Mouse (Mus musculus): ENCODE measurements around the gene Glis1. TPM values are rescaled to one million over a fixed set of nuclear protein-coding genes. Genes with fewer than 3 reads are reported as not detected.
A peak's percentile ranks its signal among the peaks of the same experiment; 100 is the strongest.

Glis1 gene
- total RNA-seq, 2 experiments from 2014 or later: 0.38 to 0.53 TPM

DNA sequence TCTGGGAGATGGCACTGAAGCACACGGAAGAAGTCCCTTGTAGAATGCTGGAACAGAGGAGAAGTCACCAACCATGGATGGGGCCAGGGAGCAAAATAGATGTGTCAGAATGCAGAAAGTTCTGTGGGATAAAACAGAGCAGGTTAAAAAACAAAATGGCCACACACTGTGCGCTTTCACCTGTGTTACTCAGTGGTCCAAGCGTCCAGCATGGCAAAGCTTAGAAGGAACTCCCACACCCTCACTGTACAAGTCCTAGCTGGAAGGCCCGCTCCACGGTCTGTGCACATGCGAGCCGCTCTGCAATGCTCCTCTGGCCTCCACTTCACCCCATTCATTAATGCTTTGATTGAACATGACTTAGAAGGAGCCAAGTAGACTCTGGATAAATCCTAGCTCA lies 81.2 kb downstream of the Glis1 start:
- DNase-seq (ENCODE audit: low spot score): no peak

DNA sequence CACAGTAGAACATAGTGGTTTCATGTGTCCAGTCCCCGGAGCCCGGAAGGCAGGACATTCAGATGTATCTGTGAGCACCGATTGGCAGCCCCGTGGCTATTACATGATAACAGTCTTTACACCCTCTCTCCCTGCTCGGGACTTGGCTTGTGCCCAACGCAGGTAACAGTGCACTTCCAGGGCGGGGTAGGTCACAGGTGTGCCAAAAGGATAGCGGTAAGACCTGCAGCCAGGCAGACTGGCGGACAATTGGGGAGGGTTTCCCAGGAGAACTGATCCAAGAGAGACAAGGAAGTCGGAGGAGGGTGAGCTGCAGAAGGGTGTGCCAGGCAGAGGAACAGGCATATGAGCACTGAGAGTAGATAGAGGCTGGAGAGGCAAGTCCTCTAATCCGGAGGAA lies 84.4 kb downstream of the Glis1 start:
- no peak for DNase-seq (ENCODE audit: low spot score)

DNA sequence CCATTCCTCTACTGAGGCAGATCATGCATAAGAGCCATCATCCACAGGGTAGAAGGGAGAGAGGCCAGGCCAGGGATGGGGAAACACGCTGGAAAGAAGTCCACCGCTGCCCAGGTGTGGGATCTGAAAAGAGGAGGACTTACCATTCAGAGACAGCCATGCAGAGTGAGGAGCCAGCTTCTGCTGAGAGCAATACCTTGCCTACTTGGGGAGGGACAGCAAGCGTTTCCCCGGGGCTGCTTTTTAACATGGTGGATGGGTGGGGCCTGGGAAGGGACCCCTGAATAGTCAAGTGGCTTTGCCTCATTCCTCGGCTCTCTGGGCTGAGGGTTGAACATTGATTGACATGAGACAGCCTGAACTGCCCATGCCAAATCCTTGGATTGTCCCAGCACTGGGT lies 85.7 kb downstream of the Glis1 start:
- no peak for DNase-seq (ENCODE audit: low spot score)

DNA sequence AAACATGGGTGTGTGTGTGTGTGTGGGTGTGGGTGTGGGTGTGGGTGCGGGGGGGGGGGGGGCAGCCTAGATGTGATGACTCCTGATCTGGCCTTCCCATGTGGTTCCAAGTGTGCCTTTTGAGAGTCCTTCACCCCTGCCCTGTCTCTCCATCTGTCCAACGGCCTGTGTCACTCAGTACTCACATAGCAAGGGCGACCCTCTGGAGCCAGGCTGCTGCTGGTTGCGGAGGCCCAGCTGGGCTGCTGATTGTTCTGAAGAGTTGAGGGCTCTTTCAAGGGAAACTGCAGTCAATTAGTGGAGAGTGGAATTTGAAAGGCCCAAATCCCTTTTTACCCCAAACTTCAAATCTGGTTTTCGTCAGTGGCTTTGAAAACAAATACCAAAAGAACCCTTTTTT lies 86.4 kb downstream of the Glis1 start:
- no peak for DNase-seq (ENCODE audit: low spot score)

DNA sequence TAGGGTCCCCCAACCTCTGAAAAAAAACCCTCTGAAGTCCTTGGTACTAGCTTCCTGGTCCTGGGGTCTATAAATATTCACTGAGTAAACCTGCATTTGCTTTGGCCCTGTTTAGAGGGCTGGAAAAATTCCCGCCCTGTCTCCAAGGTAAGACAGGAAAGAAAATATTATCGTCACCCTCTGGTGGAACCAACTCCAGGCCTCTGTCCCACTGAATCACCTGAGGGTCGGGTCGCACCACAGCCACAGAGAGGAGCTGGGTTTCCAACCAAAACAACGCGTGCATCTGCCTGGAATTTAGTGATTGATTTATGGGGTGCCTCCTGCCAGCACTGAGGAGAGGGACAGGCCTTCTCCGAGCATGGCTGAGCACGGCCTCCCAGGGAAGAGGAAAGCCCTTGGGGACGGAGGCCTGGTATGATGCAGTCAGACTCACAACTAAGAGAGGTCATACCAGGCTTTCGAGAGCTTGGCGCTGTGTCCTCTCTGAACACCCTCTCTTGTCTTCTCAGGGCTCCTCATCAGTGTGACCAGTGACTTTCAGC lies 89.3 kb downstream of the Glis1 start:
- DNase-seq (ENCODE audit: low spot score): no peak

DNA sequence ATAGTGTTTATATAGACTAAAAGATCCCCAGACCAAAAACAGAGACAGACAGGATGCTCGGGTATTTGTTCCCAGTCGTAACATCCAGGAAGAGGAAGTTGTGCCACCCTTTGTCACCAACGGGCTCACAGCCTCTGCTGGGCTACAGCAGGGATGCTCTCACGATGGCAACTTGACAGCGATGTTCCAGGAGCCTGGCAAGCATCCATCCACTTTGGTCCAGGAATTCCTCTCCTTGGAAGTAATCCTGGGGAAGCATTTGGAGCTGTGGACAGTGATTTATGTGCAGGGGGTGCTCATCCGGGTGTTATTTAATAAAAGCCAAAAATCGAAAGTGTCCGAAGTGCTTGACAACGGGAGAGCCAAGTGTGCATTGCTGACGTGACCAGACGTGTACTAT lies 100.7 kb downstream of the Glis1 start:
- DNase-seq (ENCODE audit: low spot score): no peak

DNA sequence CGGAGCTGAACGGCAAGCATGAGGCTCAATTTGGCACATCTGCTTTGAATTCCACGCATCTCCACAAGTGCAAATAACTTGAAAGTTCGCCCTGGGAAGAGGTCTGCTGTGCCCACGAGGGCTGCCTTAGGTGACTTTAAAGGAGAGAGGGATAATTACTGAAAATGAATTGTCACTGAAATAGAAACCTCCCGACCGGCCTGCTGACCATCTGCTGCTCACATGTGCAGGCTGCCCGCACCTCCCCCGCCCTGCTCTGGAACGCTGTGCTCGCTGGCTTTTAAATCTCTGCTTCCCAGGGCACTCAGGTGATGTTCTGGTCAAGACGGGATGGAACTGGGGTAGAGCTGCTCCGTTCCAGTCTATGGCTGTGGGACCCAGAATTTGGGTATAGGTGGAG lies 103.7 kb downstream of the Glis1 start:
- DNase-seq (ENCODE audit: low spot score): peak; percentile 23

DNA sequence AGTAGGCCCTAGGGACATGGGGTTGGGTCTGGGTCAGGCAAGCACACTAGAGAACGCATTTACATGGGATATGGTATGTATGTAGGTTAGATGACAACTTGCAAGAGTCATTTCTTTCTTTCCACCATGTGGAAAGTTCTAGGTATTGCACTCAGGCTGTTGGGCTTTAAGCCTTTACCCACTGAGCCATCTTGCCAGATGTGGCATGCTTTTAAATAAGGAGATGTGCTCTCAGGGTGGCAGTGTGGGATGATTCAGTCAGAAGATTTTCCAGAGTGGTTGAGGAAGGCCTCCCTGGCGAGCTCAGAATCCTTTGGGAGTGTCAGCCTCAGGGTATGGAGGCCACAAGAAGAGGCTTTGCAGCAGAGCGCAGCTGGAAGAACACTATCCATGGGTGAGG lies 104.2 kb downstream of the Glis1 start:
- no peak for DNase-seq (ENCODE audit: low spot score)

DNA sequence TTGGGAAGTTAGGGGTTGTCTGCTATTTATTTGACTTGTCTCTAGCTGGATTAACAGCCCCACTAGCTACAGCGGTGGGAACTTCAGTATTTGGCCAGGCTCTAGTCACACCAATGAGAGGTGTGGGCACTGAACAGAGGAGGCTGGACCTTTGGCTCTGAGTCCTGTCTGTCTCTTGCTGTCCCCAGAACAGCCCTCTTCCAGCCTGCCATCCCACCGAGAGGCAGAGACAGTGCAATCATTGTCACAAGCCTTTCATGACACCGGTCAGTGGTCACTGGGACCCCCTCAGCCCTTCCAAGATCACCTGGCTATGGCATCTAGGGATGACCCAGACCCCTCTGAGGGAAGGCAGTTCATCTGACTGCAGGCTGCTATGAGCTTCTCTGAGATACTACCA lies 104.6 kb downstream of the Glis1 start:
- DNase-seq (ENCODE audit: low spot score): no peak

DNA sequence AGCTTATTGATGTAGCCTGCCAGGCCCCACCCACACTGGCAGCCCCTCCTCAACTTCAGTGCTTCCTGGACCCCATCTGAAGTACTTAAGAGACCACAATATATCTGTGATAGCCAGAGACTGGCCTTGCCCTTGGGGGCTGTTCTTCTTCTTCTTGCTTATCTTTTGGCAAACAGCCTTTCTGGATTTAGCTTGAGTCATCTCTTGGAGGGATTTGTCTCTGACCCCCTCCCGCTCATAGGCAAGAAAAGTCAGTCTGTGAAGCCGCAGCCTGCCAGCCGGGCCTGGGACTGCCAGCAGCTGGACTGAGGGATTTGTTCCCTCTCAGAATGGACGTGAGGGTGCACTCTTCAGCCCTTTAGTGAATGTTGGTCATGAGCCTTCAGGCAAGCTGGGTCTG lies 107.4 kb downstream of the Glis1 start:
- DNase-seq (ENCODE audit: low spot score): no peak

DNA sequence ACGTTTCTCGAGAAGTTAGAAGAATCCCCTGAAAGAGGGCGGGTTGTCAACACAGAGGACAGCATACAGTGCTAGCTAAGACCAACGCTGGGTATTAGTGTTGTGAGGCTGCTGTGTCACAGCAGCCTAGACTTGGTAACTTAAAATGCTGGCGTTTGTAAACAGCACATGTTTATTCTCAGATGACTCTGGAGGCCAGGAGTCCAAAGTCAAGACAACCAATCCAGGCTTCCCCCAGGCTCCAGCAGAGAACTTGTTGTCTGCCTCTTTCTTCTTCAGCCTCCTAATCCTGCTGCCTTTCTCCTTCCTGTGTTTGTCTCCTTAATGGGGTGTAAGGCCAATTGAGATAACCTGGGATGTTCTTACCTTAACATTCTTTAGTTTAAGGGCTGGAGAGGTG lies 110.5 kb downstream of the Glis1 start:
- DNase-seq (ENCODE audit: low spot score): no peak

DNA sequence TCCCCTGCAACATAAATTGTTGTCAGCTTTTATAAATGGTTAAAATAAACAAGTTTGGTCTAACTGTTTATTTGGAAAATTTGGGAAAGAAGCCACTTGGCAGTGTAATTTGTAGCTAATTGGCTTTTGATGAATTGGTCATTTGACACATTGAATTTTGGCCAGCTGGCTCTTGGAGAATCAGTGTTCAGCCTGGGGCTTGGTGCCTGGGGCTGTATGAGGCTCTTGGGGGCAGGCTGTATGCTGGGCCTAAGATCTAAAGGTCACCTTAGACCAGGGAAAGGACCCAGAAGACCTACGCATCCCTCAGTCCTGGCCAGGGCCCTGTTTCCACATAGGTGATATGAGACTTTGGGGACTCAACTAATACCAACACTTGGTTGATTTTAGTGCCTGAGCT lies 111.3 kb downstream of the Glis1 start:
- DNase-seq (ENCODE audit: low spot score): no peak

DNA sequence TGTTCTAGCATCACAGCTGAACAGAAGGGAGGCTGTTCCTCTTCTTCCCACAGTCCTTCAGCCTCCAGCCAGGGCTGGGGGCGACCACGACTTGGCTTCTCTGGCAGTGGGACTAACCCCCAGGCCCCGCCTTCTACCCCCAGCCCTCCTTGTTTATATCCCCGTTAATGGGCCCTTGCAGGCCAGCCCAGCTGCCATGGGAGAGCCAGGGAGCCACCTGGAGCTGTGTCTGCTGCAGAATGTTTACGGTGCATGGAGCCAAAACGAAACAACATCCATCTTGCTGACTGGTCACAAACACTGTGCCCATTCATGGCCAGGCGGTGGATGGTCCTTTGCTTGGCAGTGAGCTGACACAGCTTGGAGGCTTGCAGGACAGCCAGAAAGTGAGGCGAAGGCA lies 112.1 kb downstream of the Glis1 start:
- DNase-seq (ENCODE audit: low spot score): peak; percentile 26

DNA sequence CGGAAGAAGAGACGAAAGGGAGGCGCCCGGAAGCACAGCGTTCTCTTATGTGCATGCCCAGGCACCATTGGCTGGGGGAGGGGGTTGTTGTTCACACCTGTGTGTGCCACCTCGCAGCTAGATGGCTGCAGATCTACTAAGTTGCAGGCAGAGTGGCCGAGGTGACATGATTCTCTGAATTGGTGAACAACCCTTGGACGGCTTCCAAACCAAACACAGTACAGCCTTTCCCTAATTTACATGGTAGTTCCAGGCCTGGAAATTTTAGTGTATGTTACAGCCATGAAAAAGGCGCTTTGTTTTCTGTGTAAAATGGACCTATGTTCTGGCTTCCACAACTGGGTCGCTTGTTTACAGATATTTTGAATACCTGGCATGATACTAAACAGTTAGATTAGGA lies 115.7 kb downstream of the Glis1 start:
- DNase-seq (ENCODE audit: low spot score): no peak

DNA sequence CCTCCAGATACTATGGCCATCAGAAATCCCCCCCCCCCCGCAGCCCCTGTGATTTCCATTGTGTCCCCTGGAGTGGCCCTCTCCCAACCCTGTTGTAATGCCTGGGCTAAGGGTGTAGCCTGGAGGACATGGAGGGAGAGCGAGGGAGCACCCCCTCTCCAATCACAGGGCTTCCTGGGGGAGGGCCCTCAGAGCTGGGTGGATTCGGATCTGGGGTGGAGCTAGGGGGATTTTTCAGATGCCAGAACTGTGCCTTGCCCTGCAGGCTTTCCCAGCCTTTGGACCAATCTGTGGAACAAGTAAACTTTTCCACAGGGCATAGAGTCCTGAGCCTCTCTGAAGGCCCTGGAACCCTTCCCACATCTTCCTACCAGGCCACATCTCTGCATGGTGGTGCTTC lies 116.2 kb downstream of the Glis1 start:
- no peak for DNase-seq (ENCODE audit: low spot score)

DNA sequence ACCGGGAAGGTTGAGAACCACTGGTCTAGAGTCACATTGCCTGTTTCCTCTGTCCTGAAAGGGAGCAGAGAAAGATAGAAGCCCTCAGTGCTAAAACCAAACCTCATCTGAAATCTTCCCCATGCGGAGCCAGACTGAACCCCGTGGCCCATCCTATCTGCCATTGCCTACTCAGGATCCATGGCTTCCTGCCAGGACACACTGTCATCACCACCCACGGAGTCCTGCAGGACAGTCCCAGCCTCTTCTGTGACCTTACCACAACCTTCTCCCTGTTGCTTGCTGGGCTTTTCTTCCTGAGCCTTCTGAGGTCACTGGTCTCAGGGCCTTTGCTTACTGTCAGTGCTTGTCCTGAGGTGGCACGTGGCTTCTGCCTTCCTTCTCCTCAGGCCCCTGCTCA lies 118.3 kb downstream of the Glis1 start:
- no peak for DNase-seq (ENCODE audit: low spot score)

DNA sequence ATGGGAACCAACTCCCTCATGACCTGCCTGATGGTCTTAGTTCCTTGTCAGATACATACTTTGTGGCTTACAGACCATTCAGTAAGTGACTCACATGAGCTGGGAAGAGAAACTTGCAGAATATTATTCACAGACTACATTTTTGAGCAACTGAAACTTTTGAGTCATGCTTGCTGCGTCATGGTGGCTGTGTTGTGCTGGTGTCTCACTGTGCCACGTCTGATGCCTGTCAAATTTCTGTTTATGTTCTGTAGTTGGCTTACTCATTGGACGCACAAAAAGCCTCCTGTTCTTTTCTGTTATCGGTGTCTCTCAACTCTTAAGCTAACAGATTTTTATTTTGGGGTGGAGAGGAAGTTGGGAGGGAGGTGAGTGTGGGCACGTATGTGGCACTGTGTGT lies 119.4 kb downstream of the Glis1 start:
- DNase-seq (ENCODE audit: low spot score): no peak

DNA sequence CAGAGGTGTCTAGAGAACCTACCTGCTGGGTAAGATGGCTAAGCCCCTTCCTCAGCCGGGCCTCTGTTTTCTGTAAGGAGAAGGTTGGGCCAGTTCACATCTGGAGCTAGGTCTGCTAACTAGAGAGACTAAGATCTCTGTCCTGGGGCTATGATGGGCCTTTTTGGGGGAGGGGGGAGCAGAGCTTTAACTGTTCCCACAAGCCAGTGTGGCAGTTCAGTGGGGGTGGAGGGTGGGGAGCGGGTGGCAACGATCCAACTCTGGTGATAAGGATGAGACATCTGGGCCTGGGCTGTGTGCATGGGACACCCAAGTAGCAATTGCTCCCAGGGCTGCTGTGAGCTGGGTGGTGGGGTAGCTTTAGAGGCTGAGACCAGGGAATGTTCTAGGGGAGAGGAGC lies 124.4 kb downstream of the Glis1 start:
- no peak for DNase-seq (ENCODE audit: low spot score)

DNA sequence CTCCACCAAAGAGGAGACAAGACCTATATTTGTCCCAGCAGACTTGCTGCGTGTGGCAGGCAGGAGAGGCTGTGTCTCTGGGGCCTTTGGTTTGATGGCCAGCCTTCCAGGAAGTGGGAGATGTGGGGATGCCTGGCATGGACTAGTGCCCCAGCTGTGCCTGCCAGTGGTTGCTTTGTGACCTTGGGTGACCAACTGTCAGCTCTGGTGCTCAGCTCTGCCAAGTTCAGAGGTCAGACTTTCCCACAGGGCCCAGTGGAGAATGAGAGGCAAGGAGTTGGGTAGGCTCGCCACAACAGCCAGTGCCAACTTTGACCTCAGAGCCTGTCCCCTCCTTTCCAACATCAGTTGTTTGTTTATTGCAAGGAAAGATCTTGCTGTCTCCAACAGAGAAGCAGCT lies 126.7 kb downstream of the Glis1 start:
- DNase-seq (ENCODE audit: low spot score): no peak

DNA sequence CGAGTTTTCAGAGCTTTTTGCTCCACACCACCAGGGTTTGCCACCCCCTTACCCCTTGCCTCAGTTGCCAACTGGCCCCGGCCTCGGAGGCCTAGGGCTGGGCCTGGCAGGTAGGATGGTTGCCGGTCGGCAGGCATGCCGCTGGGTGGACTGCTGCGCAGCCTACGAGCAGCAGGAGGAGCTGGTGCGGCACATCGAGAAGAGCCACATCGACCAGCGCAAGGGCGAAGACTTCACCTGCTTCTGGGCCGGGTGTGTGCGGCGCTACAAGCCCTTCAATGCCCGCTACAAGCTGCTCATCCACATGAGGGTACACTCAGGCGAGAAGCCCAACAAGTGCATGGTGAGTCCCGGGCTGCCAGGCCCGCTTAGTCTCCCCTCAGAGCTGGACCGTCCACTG lies 133.8 kb downstream of the Glis1 start:
- DNase-seq (ENCODE audit: low spot score): no peak

DNA sequence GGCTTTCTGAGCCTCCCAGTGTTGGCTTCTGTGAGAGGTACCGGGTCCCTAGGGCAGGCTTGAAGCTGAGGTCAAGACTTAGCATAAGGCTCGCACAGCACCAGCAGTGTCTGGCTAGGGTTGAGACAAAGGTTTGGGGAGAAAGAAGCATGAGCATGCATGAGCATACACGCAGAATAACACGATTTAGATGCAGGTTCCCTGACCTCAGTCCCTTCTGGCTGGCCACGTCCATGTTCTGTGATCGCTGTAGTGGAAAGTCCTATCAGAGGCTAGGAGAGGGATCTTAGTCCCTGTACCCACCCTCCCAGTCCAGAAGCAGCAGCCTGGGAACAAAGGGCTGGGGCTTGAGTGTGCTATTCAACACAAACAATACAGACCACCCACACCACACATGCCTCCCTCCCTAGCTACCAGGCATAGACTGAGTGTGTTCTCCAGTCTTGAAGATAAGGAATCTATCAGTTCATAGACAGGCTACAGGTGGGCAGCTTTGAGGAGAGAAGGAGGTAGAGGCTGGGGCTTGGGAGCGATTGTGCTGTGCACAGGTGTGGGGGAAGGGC lies 134.6 kb downstream of the Glis1 start:
- no peak for DNase-seq (ENCODE audit: low spot score)

DNA sequence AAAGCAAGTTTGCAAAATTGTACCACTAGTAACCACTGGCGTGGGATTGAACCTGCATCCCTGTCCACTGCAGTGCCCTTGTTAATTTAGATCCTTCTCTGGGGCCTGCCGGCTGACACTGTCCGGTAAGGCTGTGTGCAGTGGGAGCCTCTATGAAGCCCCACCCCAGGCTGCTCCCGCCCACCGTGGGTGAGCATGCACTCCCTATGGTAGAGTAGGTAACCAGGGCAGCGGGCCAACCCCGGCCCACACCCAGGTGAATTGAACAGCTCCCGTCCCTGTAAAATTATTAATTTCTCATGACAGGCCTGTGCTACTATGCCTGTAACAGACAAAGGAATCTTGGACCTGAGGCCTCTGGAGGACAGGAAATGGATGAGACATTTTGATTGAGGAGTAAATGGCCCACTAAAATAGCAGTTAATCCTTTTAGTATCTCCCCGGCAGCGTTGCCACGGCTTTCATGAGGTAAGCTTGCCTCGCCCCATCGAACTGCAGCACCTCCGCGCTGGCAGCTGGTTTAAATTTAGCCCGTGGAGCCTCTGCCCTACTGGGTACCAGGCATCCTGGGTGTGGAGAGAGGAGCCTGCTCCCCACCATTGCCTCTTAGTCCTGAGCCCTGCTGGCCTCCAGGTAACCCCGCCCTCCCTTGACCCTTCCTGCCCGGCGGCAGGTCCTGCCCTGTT lies 136.1 kb downstream of the Glis1 start:
- no peak for DNase-seq (ENCODE audit: low spot score)

DNA sequence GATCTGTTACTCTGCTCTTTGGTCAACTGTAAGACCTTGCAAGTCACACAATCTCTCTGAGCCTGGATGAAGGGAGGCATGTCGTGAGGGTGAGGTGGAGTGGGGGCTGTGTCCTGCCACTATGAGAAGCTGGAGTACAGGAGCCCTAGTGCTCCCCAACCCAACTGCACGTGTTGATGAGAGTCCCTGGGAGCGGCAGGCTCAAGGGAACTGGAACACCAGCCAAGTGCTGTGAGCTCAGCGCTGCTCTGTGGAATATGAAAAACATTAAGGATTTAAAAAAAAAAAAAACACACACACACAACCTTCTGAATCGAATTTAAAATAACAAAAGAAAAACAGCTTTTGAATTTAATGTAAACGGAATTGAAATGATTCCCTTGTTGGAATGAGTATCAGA lies 141.4 kb downstream of the Glis1 start:
- DNase-seq (ENCODE audit: low spot score): no peak

DNA sequence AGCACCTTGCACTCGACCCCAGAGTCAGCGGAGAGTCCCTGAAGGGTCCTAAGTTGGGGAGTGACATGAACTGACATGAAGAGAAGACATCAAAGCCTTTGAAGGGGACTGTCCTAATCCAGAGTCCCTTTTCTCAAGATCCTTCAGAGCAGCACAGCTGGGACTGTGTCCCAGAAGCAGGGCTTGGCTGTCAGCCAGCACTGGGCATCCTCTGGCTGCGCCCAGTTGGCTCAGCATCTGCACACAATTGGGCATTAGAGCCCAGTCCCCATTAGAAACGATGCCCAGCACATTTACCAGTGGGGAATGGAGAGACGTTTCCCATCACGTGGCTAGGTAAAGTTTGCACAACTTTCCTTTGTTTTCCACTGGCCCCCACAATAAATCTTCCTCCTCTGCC lies 142.4 kb downstream of the Glis1 start:
- no peak for DNase-seq (ENCODE audit: low spot score)
